Mouse (Mus musculus) midbrain, embryonic 14.5 days (tissue): Measurements from ENCODE around the gene Oxa1l. TPM values are rescaled to one million over a fixed set of nuclear protein-coding genes. Genes with fewer than 3 reads are reported as not detected.

ENCODE experiments used
- ATAC-seq: fragments of 200-750 bp; cut with Nextera tagmentation; 2 replicates; pipeline ENCODE4 v1.8.0; 2017; ENCODE audit warnings: moderate number of reproducible peaks, moderate library complexity; ENCODE audit not compliant: low FRiP score, low TSS enrichment
- DNase-seq: peaks from one replicate; pipeline ENCODE4 v3.0.0-alpha.2; 2015
- H3K27ac ChIP-seq: fragments of 300-500 bp; sonication (generic); replicated peaks from 2 replicates; pipeline ENCODE4 v1.5.1; 2014; ENCODE audit warnings: mild to moderate bottlenecking, low read depth, low read length, moderate library complexity
- H3K27me3 ChIP-seq: fragments of 300-500 bp; sonication (generic); 2 replicates; pipeline ENCODE4 v1.6.1; 2014; ENCODE audit warnings: low read length, control low read depth, mixed read lengths; ENCODE audit not compliant: control insufficient read depth, insufficient read depth
- H3K36me3 ChIP-seq: fragments of 300-500 bp; sonication (generic); 2 replicates; pipeline ENCODE4 v1.6.1; 2014; ENCODE audit warnings: low read length, control low read depth; ENCODE audit not compliant: control insufficient read depth, insufficient read depth
- H3K4me1 ChIP-seq: fragments of 300-500 bp; sonication (generic); 2 replicates; pipeline ENCODE4 v1.6.1; 2014; ENCODE audit warnings: mild to moderate bottlenecking, antibody characterized with exemption, low read length, control low read depth; ENCODE audit not compliant: control insufficient read depth, insufficient read depth
- H3K4me2 ChIP-seq: fragments of 300-500 bp; sonication (generic); 2 replicates; pipeline ENCODE4 v1.6.1; 2014; ENCODE audit warnings: mild to moderate bottlenecking, low read length, moderate library complexity
- H3K4me3 ChIP-seq: fragments of 300-500 bp; sonication (generic); replicated peaks from 2 replicates; pipeline ENCODE4 v1.5.1; 2014; ENCODE audit warnings: low read depth, low read length
- H3K9ac ChIP-seq: fragments of 300-500 bp; sonication (generic); replicated peaks from 2 replicates; pipeline ENCODE4 v1.6.1; 2014; ENCODE audit warnings: mild to moderate bottlenecking, low read length, moderate library complexity
- H3K9me3 ChIP-seq: fragments of 300-500 bp; sonication (generic); 2 replicates; pipeline ENCODE4 v1.6.1; 2016; ENCODE audit warnings: low read length, control low read depth, mixed read lengths; ENCODE audit not compliant: control insufficient read depth
- WGBS: fragments of 180-500 bp; shearing (Covaris S2); extraction: QIAGEN DNeasy Blood & Tissue Kit; methylation state at CpG from one replicate; pipeline ENCODE4 v1.1.7; 2014; 5-methylcytosine and 5-hydroxymethylcytosine counted together
- polyA plus RNA-seq: library from polyadenylated mRNA; unstranded; fragments of >200 nt; fragmentation: Nextera tagmentation; extraction: Ambion mirVana; gene quantifications from 2 replicates; pipeline ENCODE4 v1.2.1, GENCODE M21; 2014

Gene Oxa1l
- polyA plus RNA-seq, 1 experiment from 2014 or later: 58.6 TPM

- Histone ChIP-seq H3K27ac (0 out of 2 replicates have a peak overlapping the region, but pooled peaks have one; percentile 37), H3K9ac (no peak overlapping the region)
Measured at GRCm38 (mm10) chr14:54409980-54410810, 49.6 kb downstream of the Oxa1l start.

GRCm38 (mm10) chr14:54412000-54412576 lies 51.5 kb downstream of the Oxa1l start:
- Histone ChIP-seq H3K36me3 (no peaks in the 10 kb centered on the region), H3K9me3 (no peaks in the 10 kb centered on the region), H3K4me1 (no peaks in the 10 kb centered on the region), H3K4me3 (no peak overlapping the region), H3K27ac (no peak overlapping the region), H3K27me3 (peaks cover 7% of the 10 kb centered on the region; the same call in 1 of the 2 replicates), H3K9ac (no peak overlapping the region), H3K4me2 (no peak overlapping the region)
- WGBS: 31% methylated on average over 9 of the region's 9 CpGs
- no peak for DNase-seq
- ATAC-seq: no peak

More at GRCm38 (mm10) chr14:54409980-54410810, 49.6 kb downstream of the Oxa1l start:
- Histone ChIP-seq H3K9me3 (no peaks in the 10 kb centered on the region), H3K4me2 (no peak overlapping the region), H3K27me3 (peaks cover 7% of the 10 kb centered on the region; the same call in 1 of the 2 replicates), H3K4me3 (no peak overlapping the region), H3K4me1 (no peaks in the 10 kb centered on the region), H3K36me3 (no peaks in the 10 kb centered on the region)
- WGBS: 44% methylated on average over 17 of the region's 17 CpGs
- no peak for ATAC-seq
- DNase-seq: no peak

- H3K4me3 ChIP-seq: no peak overlapping the region
- H3K4me2 ChIP-seq: no peak overlapping the region
- ATAC-seq: no peak
- peaks cover 7% of the 10 kb centered on the region; the same call in 1 of the 2 replicates for H3K27me3 ChIP-seq
- no peaks in the 10 kb centered on the region for H3K36me3 ChIP-seq
- H3K9ac ChIP-seq: no peak overlapping the region
- no peak overlapping the region for H3K27ac ChIP-seq
- no peaks in the 10 kb centered on the region for H3K9me3 ChIP-seq
- no peaks in the 10 kb centered on the region for H3K4me1 ChIP-seq
- WGBS: 22% methylated on average over 2 of the region's 2 CpGs
- peak; percentile 75 for DNase-seq
Measured at GRCm38 (mm10) chr14:54412629-54413170, 52.1 kb downstream of the Oxa1l start.

GRCm38 (mm10) chr14:54413877-54414700 lies 53.5 kb downstream of the Oxa1l start:
- ATAC-seq (peak; percentile 37; the same call in 1 of the 2 replicates), DNase-seq (no peak)
- Histone ChIP-seq H3K36me3 (no peaks in the 10 kb centered on the region), H3K9me3 (no peaks in the 10 kb centered on the region), H3K4me1 (no peaks in the 10 kb centered on the region), H3K27ac (no peak overlapping the region), H3K9ac (0 out of 2 replicates have a peak overlapping the region, but pooled peaks have one; percentile 6), H3K4me3 (no peak overlapping the region), H3K4me2 (peak overlapping the region; percentile 22; the same call in 1 of the 2 replicates), H3K27me3 (peaks cover 7% of the 10 kb centered on the region; the same call in 1 of the 2 replicates)
- 11% methylated on average over 18 of the region's 18 CpGs for WGBS

- Histone ChIP-seq H3K4me1 (no peaks in the 10 kb centered on the region), H3K9ac (no peak overlapping the region), H3K36me3 (no peaks in the 10 kb centered on the region), H3K9me3 (no peaks in the 10 kb centered on the region), H3K27ac (no peak overlapping the region), H3K27me3 (peaks cover 7% of the 10 kb centered on the region; the same call in 1 of the 2 replicates), H3K4me2 (no peak overlapping the region), H3K4me3 (no peak overlapping the region)
- WGBS: 9% methylated on average over 13 of the region's 13 CpGs
- DNase-seq: no peak
- no peak for ATAC-seq
Measured at GRCm38 (mm10) chr14:54415241-54416020, 54.8 kb downstream of the Oxa1l start.

GRCm38 (mm10) chr14:54416229-54416775 lies 55.7 kb downstream of the Oxa1l start:
- Histone ChIP-seq H3K36me3 (no peaks in the 10 kb centered on the region), H3K4me1 (no peaks in the 10 kb centered on the region), H3K27me3 (peaks cover 7% of the 10 kb centered on the region; the same call in 1 of the 2 replicates), H3K9ac (no peak overlapping the region), H3K27ac (no peak overlapping the region), H3K4me3 (no peak overlapping the region), H3K4me2 (no peak overlapping the region), H3K9me3 (no peaks in the 10 kb centered on the region)
- no peak for DNase-seq
- no peak for ATAC-seq
- 31% methylated on average over 5 of the region's 5 CpGs for WGBS

- H3K36me3 ChIP-seq: no peaks in the 10 kb centered on the region
- ATAC-seq: no peak
- no peak overlapping the region for H3K27ac ChIP-seq
- H3K9ac ChIP-seq: no peak overlapping the region
- DNase-seq: no peak
- no peak overlapping the region for H3K4me3 ChIP-seq
- H3K4me2 ChIP-seq: no peak overlapping the region
- no peaks in the 10 kb centered on the region for H3K4me1 ChIP-seq
- peaks cover 7% of the 10 kb centered on the region; the same call in 1 of the 2 replicates for H3K27me3 ChIP-seq
- H3K9me3 ChIP-seq: no peaks in the 10 kb centered on the region
- WGBS: 55% methylated on average over 4 of the region's 4 CpGs
Measured at GRCm38 (mm10) chr14:54416830-54417229, 56.2 kb downstream of the Oxa1l start.
